Mouse (Mus musculus) kidney, adult 11 months (tissue): ENCODE results near the gene Olfr120.
"Not testable (repeated sequence)": the region's sequence is repeated elsewhere in the genome, so short reads cannot be mapped to it uniquely, and the experiment has no call there.

Source experiments
- DNase-seq: peaks from one replicate; pipeline ENCODE4 v3.0.0; 2022

Gene Olfr120

DNA sequence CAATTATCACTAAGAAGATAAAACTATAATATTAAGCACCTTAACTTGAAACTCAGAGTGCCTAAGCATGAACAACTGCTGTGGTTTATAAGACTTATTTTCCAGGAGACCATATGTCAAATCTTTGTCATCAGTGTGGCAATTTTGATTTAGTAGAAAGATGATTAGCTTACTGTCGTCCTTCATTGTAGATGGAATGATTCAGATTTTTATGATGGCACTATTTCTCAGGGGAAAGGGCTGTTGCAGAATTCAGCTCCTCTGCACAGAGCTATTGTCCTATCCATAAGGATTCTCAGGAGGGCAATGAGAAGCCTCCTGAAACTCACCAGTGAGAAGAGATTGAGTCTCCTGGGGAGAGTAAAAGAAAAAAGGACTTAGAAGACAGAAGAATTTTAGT, at the start of gene Olfr120:
Olfr120 (plus strand) TSS at position 301 of the 400 bp plus-strand sequence.
- no peak for DNase-seq

- not testable (repeated sequence) for DNase-seq
Observed at GRCm38 (mm10) chr17:37696264-37696663, 25.3 kb upstream of the Olfr120 start, which contains the start of gene Olfr119. Gene Olfr119, plus strand, starts transcription at chr17:37696564.

DNA sequence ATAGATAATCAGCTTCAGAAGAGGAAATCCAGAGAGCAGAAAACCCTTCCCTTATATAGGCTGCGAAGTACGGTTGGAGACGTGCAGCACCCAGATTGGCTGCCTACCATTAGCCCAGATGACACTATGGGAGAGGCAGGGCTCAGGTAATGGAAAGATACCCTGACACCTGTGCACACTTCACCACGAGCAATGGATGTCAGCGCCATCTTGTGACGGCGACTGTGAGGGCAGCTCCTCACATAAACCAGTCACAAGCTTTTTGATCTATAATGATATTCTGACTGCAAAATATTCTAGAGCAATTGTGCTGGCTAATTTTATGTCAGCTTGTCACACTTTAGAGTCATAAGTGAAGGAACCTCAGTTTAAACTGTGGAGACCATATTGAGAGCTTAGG, 16.5 kb downstream of the Olfr120 start:
- DNase-seq = no peak

DNA sequence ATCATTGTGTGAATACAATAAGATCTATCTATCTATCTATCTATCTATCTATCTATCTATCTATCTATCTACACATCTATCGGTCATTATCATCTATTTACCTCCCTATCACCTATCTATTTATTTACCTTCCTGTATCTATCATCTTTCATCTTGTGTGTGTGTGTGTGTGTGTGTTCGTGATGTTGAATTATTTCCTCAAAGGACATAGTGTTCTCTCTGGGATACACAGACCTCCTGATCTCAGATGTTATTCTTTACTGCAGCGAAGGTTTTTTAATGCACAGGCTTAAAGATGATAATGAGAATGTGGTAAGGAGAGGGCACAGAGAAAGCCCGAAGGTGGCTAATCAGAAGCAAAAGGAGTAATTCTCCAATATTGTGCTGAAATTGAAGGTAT, 46.7 kb downstream of the Olfr120 start, which contains the start of gene Olfr122:
Olfr122 (plus strand) TSS at position 301 of the 400 bp plus-strand sequence.
- DNase-seq = no peak
